Comparison of ENCODE assay signal across 8 mouse cellular contexts in the genomic region with DNA sequence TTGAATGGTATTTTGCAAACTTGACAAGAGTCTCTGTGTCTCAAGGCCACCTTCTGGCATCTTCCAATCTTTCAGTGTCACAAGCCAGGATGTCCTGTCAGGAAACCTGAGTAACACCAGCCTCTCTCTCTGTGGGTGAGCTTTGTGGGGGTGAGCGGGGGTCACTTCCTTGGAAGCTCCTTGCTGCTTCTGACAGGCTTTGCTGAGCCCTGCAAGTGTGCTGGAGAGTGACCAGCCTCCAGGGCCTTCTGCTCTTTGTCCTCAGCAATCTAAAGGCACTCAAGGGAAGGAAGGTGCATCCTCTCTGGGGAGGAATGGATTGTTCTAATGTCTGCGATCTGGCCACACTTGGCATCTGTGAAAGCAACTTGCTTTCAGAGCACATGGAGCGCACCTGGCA. TPM values are rescaled to one million over a fixed set of nuclear protein-coding genes. Genes with fewer than 3 reads are reported as not detected.
DNase-seq lines count a peak whose midpoint lies in the region; ATAC-seq lines count a peak whose summit lies in the region.

No protein-coding gene starts in this region.

- H3K9ac ChIP-seq in lung, embryonic 16.5 days (ENCODE audit: low read length) = no peak overlapping the region
- H3K9ac ChIP-seq in heart, embryonic 12.5 days = no peak overlapping the region
- 0 out of 2 replicates have a peak overlapping the region, but pooled peaks have one; percentile 15 for H3K9ac ChIP-seq in kidney, embryonic 16.5 days (replicated peaks; ENCODE audit: low read length)
- no peak overlapping the region for H3K9ac ChIP-seq in stomach, embryonic 14.5 days (replicated peaks; ENCODE audit: low read depth, low read length)
- no peak overlapping the region for H3K9ac ChIP-seq in midbrain, embryonic 14.5 days (replicated peaks; ENCODE audit: low read length)

- no peak overlapping the region for H3K4me2 ChIP-seq in lung, embryonic 16.5 days (ENCODE audit: low read depth, low read length)
- no peak overlapping the region for H3K4me2 ChIP-seq in heart, embryonic 12.5 days
- no peak overlapping the region for H3K4me2 ChIP-seq in kidney, embryonic 16.5 days (replicated peaks; ENCODE audit: low read depth, low read length)
- no peak overlapping the region for H3K4me2 ChIP-seq in stomach, embryonic 14.5 days (replicated peaks; ENCODE audit: low read depth, low read length)
- no peak overlapping the region for H3K4me2 ChIP-seq in midbrain, embryonic 14.5 days (ENCODE audit: low read length)

- WGBS in lung, embryonic 16.5 days = 69% methylated on average over 3 of the region's 3 CpGs
- 61% methylated on average over 3 of the region's 3 CpGs for WGBS in heart, embryonic 12.5 days
- WGBS in kidney, embryonic 16.5 days = 36% methylated on average over 3 of the region's 3 CpGs
- WGBS in stomach, embryonic 14.5 days = 64% methylated on average over 3 of the region's 3 CpGs
- WGBS in midbrain, embryonic 14.5 days = 74% methylated on average over 3 of the region's 3 CpGs

- H3K27ac ChIP-seq in lung, embryonic 16.5 days (ENCODE audit: low read length) = peak overlapping the region; percentile 92
- H3K27ac ChIP-seq in heart, embryonic 12.5 days (ENCODE audit: poor library complexity, severe bottlenecking) = 0 out of 2 replicates have a peak overlapping the region, but pooled peaks have one; percentile 42
- H3K27ac ChIP-seq in kidney, embryonic 16.5 days (ENCODE audit: low read length) = peak overlapping the region; percentile 93
- H3K27ac ChIP-seq in stomach, embryonic 14.5 days (ENCODE audit: low read length) = peak overlapping the region; percentile 87; the same call in 1 of the 2 replicates
- H3K27ac ChIP-seq in midbrain, embryonic 14.5 days (replicated peaks; ENCODE audit: low read depth, low read length) = no peak overlapping the region

- H3K4me3 ChIP-seq in lung, embryonic 16.5 days (ENCODE audit: low read length) = no peak overlapping the region
- H3K4me3 ChIP-seq in heart, embryonic 12.5 days = no peak overlapping the region
- H3K4me3 ChIP-seq in kidney, embryonic 16.5 days (ENCODE audit: low read length) = no peak overlapping the region
- no peak overlapping the region for H3K4me3 ChIP-seq in stomach, embryonic 14.5 days (ENCODE audit: low read depth, low read length)
- H3K4me3 ChIP-seq in midbrain, embryonic 14.5 days (replicated peaks; ENCODE audit: low read depth, low read length) = no peak overlapping the region

- peak; percentile 48 for ATAC-seq in lung, embryonic 16.5 days (ENCODE audit: low read depth)
- ATAC-seq in heart, embryonic 12.5 days (ENCODE audit: insufficient number of reproducible peaks, low FRiP score) = peak; percentile 28; the same call in 1 of the 2 replicates
- ATAC-seq in kidney, embryonic 16.5 days (ENCODE audit: low FRiP score, low TSS enrichment) = peak; percentile 29; the same call in 1 of the 2 replicates
- no peak for ATAC-seq in stomach, embryonic 14.5 days (ENCODE audit: insufficient number of reproducible peaks, insufficient read depth, low FRiP score, low read depth)
- ATAC-seq in midbrain, embryonic 14.5 days (ENCODE audit: low FRiP score, low TSS enrichment) = no peak

- no peaks in the 10 kb centered on the region for H3K36me3 ChIP-seq in lung, embryonic 16.5 days (ENCODE audit: control insufficient read depth, insufficient read depth, low read length)
- H3K36me3 ChIP-seq in heart, embryonic 12.5 days = no peaks in the 10 kb centered on the region
- no peaks in the 10 kb centered on the region for H3K36me3 ChIP-seq in kidney, embryonic 16.5 days (ENCODE audit: insufficient read depth, low read length)
- no peaks in the 10 kb centered on the region for H3K36me3 ChIP-seq in stomach, embryonic 14.5 days (ENCODE audit: control insufficient read depth, insufficient read depth, low read length)
- no peaks in the 10 kb centered on the region for H3K36me3 ChIP-seq in midbrain, embryonic 14.5 days (ENCODE audit: control insufficient read depth, insufficient read depth, low read length)

- intact Hi-C loops in left cerebral cortex, postnatal 4 days (cut with DNase I) = no loop called here

- no peak for DNase-seq in lung, postnatal 25 days (ENCODE audit: low spot score)
- no peak for DNase-seq in midbrain, embryonic 14.5 days
- DNase-seq in left cerebral cortex, postnatal 4 days = no peak
- no peak for DNase-seq in ovary, postnatal 14 days (ENCODE audit: low spot score)

- H3K9me3 ChIP-seq in lung, embryonic 16.5 days (ENCODE audit: control insufficient read depth, low read length) = no peaks in the 10 kb centered on the region
- H3K9me3 ChIP-seq in heart, embryonic 12.5 days (replicated peaks) = no peaks in the 10 kb centered on the region
- no peaks in the 10 kb centered on the region for H3K9me3 ChIP-seq in kidney, embryonic 16.5 days (ENCODE audit: low read length)
- H3K9me3 ChIP-seq in stomach, embryonic 14.5 days (ENCODE audit: control insufficient read depth, low read depth, low read length) = no peaks in the 10 kb centered on the region
- no peaks in the 10 kb centered on the region for H3K9me3 ChIP-seq in midbrain, embryonic 14.5 days (ENCODE audit: control insufficient read depth, low read length)

- peaks cover 20% of the 10 kb centered on the region for H3K4me1 ChIP-seq in lung, embryonic 16.5 days (replicated peaks; ENCODE audit: control insufficient read depth, insufficient read depth, low read length)
- peaks cover 68% of the 10 kb centered on the region for H3K4me1 ChIP-seq in heart, embryonic 12.5 days (replicated peaks)
- peaks cover 55% of the 10 kb centered on the region for H3K4me1 ChIP-seq in kidney, embryonic 16.5 days (ENCODE audit: insufficient read depth, low read length)
- peaks cover 13% of the 10 kb centered on the region; the same call in 1 of the 2 replicates for H3K4me1 ChIP-seq in stomach, embryonic 14.5 days (ENCODE audit: control insufficient read depth, insufficient read depth, low read length)
- 0 out of 2 replicates have a peak, but pooled peaks cover 4% of the 10 kb centered on the region for H3K4me1 ChIP-seq in midbrain, embryonic 14.5 days (ENCODE audit: control insufficient read depth, insufficient read depth, low read length)

- no peaks in the 10 kb centered on the region for H3K27me3 ChIP-seq in lung, embryonic 16.5 days (ENCODE audit: control insufficient read depth, insufficient read depth, low read depth, low read length)
- H3K27me3 ChIP-seq in heart, embryonic 12.5 days (replicated peaks) = no peaks in the 10 kb centered on the region
- H3K27me3 ChIP-seq in kidney, embryonic 16.5 days (ENCODE audit: insufficient read depth, low read length) = no peaks in the 10 kb centered on the region
- H3K27me3 ChIP-seq in stomach, embryonic 14.5 days (ENCODE audit: control insufficient read depth, insufficient read depth, low read length) = no peaks in the 10 kb centered on the region
- H3K27me3 ChIP-seq in midbrain, embryonic 14.5 days (ENCODE audit: control insufficient read depth, insufficient read depth, low read length) = no peaks in the 10 kb centered on the region

RNA-seq across cellular contexts. Expression of gene C87436, which starts 41.1 kb away (rescaled TPM):
- polyA plus RNA-seq in lung, embryonic 16.5 days (2015; fragmentation: Nextera tagmentation; extraction: Ambion mirVana) = 23.8 and 26.7 TPM in 2 replicates
- polyA plus RNA-seq in heart, embryonic 12.5 days (2016; fragmentation: Nextera tagmentation; extraction: Ambion mirVana) = 16.2 and 18.0 TPM in 2 replicates
- polyA plus RNA-seq in kidney, embryonic 16.5 days (2015; fragmentation: Nextera tagmentation; extraction: Ambion mirVana) = 22.0 and 28.4 TPM in 2 replicates
- polyA plus RNA-seq in stomach, embryonic 14.5 days (2014; fragmentation: Nextera tagmentation; extraction: Ambion mirVana) = 26.3 and 26.8 TPM in 2 replicates
- 22.8 and 25.5 TPM in 2 replicates for polyA plus RNA-seq in midbrain, embryonic 14.5 days (2014; fragmentation: Nextera tagmentation; extraction: Ambion mirVana)
- 10 to 100 TPM; 16.2 to 17.6 TPM for total RNA-seq in left cerebral cortex, postnatal 4 days (2021)

RNA-seq across cellular contexts. Expression of gene Pcbp1, which starts 46.8 kb away (rescaled TPM):
- polyA plus RNA-seq in lung, embryonic 16.5 days (2015; fragmentation: Nextera tagmentation; extraction: Ambion mirVana) = 168 and 192 TPM in 2 replicates
- 415 and 416 TPM in 2 replicates for polyA plus RNA-seq in heart, embryonic 12.5 days (2016; fragmentation: Nextera tagmentation; extraction: Ambion mirVana)
- 195 and 234 TPM in 2 replicates for polyA plus RNA-seq in kidney, embryonic 16.5 days (2015; fragmentation: Nextera tagmentation; extraction: Ambion mirVana)
- 230 and 234 TPM in 2 replicates for polyA plus RNA-seq in stomach, embryonic 14.5 days (2014; fragmentation: Nextera tagmentation; extraction: Ambion mirVana)
- polyA plus RNA-seq in midbrain, embryonic 14.5 days (2014; fragmentation: Nextera tagmentation; extraction: Ambion mirVana) = 289 and 325 TPM in 2 replicates
- total RNA-seq in left cerebral cortex, postnatal 4 days (2021) = 100 to 1,000 TPM; 206 to 208 TPM

RNA-seq across cellular contexts. Expression of gene Gm44790, which starts 52.9 kb away (rescaled TPM):
- polyA plus RNA-seq in lung, embryonic 16.5 days (2015; fragmentation: Nextera tagmentation; extraction: Ambion mirVana) = not detected in 2 replicates
- 0.45 TPM in 1 of 2 replicates, not detected in the other for polyA plus RNA-seq in heart, embryonic 12.5 days (2016; fragmentation: Nextera tagmentation; extraction: Ambion mirVana)
- 0.80 TPM in 1 of 2 replicates, not detected in the other for polyA plus RNA-seq in kidney, embryonic 16.5 days (2015; fragmentation: Nextera tagmentation; extraction: Ambion mirVana)
- polyA plus RNA-seq in stomach, embryonic 14.5 days (2014; fragmentation: Nextera tagmentation; extraction: Ambion mirVana) = not detected in 2 replicates
- polyA plus RNA-seq in midbrain, embryonic 14.5 days (2014; fragmentation: Nextera tagmentation; extraction: Ambion mirVana) = not detected in 2 replicates
- total RNA-seq in left cerebral cortex, postnatal 4 days (2021) = not detected

Comparison
In these comparisons a context has a peak if more than half of its experiments do, and no peak if none do; other contexts are left out.
1. ATAC-seq: peak in lung, embryonic 16.5 days (single experiment), heart, embryonic 12.5 days (single experiment) and kidney, embryonic 16.5 days (single experiment); none in stomach, embryonic 14.5 days (single experiment) and midbrain, embryonic 14.5 days (single experiment).